19 mouse cellular contexts compared by ENCODE assay signal in the genomic region with DNA sequence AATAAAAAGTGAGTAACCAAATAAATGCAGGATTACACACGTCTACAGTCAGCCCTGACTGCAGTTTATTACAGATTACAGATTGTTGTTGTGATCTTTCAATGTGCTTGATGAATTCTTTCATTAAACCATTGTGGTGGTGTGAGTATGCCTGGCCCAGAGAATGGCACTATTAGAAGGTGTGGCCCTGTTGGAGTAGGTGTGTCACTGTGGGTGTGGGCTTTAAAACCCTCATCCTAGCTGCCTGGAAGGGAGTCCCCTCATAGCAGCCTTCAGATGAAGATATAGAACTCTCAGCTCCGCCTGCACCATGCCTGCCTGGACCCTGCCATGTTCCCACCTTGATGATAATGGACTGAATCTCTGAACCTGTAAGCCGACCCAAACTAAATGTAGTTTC. TPM values are rescaled to one million over a fixed set of nuclear protein-coding genes. Genes with fewer than 3 reads are reported as not detected.
"Had no signal": no experiment of that assay in that cellular context is flagged by ENCODE, and none has a peak within 500 bp of the region (broad histone marks: within the 10 kb centered on the region; RNA-seq: fewer than 3 reads in every experiment).

No protein-coding gene starts in this region.

RNA-seq across cellular contexts. Expression of a gene that starts 23.4 kb away (rescaled TPM):
- polyA plus RNA-seq: gonadal fat pad, adult 2 months; heart, embryonic 13.5 days; heart, embryonic 15.5 days; heart, postnatal 0 days; hindbrain, embryonic 11.5 days; hindbrain, embryonic 13.5 days; hindbrain, embryonic 15.5 days; hindbrain, postnatal 0 days; intestine, embryonic 16.5 days; kidney, adult 2 months; kidney, embryonic 15.5 days; kidney, postnatal 0 days; large intestine, adult 2 months; limb, embryonic 11.5 days; limb, embryonic 13.5 days; limb, embryonic 15.5 days; liver, adult 2 months; liver, embryonic 12.5 days; liver, embryonic 14.5 days had no signal
